Mouse (Mus musculus): ENCODE results near the gene Gm9044. TPM values are rescaled to one million over a fixed set of nuclear protein-coding genes. Genes with fewer than 3 reads are reported as not detected.
A peak's percentile ranks its signal among the peaks of the same experiment; 100 is the strongest.
"Not testable (repeated sequence)": the region's sequence is repeated elsewhere in the genome, so short reads cannot be mapped to it uniquely, and the experiment has no call there.

Gm9044 gene
- polyA plus RNA-seq, 1 experiment from 2014 or later: not detected

GRCm38 (mm10) chr10:118294938-118295337 is 37.3 kb downstream of the Gm9044 start, which contains the start of gene Iltifb:
TSS of gene Iltifb (minus strand) at chr10:118295038.
- Histone ChIP-seq H3K4me3 (ENCODE audit: low read length) (no peak within 1 kb of the TSS), H3K9me3 (ENCODE audit: control insufficient read depth, low read length) (no peaks in the 10 kb centered on the region), H3K36me3 (ENCODE audit: control insufficient read depth, insufficient read depth, low read length) (no peaks in the 10 kb centered on the region), H3K4me2 (ENCODE audit: low read depth, low read length) (no peak within 1 kb of the TSS), H3K4me1 (replicated peaks; ENCODE audit: control insufficient read depth, insufficient read depth, low read length) (no peaks in the 10 kb centered on the region), H3K9ac (ENCODE audit: low read length) (no peak within 1 kb of the TSS), H3K27ac (ENCODE audit: low read length) (no peak within 1 kb of the TSS), H3K27me3 (ENCODE audit: control insufficient read depth, insufficient read depth, low read depth, low read length) (no peaks in the 10 kb centered on the region)
- WGBS: 75% methylated on average over 6 of the region's 6 CpGs
- ATAC-seq (ENCODE audit: low read depth): no peak

- not testable (repeated sequence) for H3K4me1 ChIP-seq (replicated peaks; ENCODE audit: control insufficient read depth, insufficient read depth, low read length); H3K4me2 ChIP-seq (ENCODE audit: low read depth, low read length); H3K27ac ChIP-seq (ENCODE audit: low read length); H3K9me3 ChIP-seq (ENCODE audit: control insufficient read depth, low read length); H3K36me3 ChIP-seq (ENCODE audit: control insufficient read depth, insufficient read depth, low read length); H3K27me3 ChIP-seq (ENCODE audit: control insufficient read depth, insufficient read depth, low read depth, low read length); H3K4me3 ChIP-seq (ENCODE audit: low read length); H3K9ac ChIP-seq (ENCODE audit: low read length)
- WGBS: 69% methylated on average over 2 of the region's 5 CpGs
- 0 out of 2 replicates have a peak, but pooled peaks have one; percentile 15 for ATAC-seq (ENCODE audit: low read depth)
Observed at GRCm38 (mm10) chr10:118283016-118283415, 49.2 kb downstream of the Gm9044 start.

GRCm38 (mm10) chr10:118282565-118282964 is 49.6 kb downstream of the Gm9044 start:
- peak; percentile 28; the same call in 1 of the 2 replicates for ATAC-seq (ENCODE audit: low read depth)
- H3K4me2 ChIP-seq (ENCODE audit: low read depth, low read length); H3K27me3 ChIP-seq (ENCODE audit: control insufficient read depth, insufficient read depth, low read depth, low read length); H3K4me3 ChIP-seq (ENCODE audit: low read length); H3K4me1 ChIP-seq (replicated peaks; ENCODE audit: control insufficient read depth, insufficient read depth, low read length); H3K36me3 ChIP-seq (ENCODE audit: control insufficient read depth, insufficient read depth, low read length); H3K27ac ChIP-seq (ENCODE audit: low read length); H3K9ac ChIP-seq (ENCODE audit: low read length); H3K9me3 ChIP-seq (ENCODE audit: control insufficient read depth, low read length): not testable (repeated sequence)
- 56% methylated on average over 6 of the region's 7 CpGs for WGBS

Other genes with a start within 250 kb of the Gm9044 start
- gene Mdm1, start 190.6 kb downstream of the Gm9044 start, polyA plus RNA-seq (2015; fragmentation: Nextera tagmentation; extraction: Ambion mirVana): 42.8 and 44.5 TPM in 2 replicates
- not detected in 2 replicates for gene Il22, start 127.5 kb downstream of the Gm9044 start, polyA plus RNA-seq (2015; fragmentation: Nextera tagmentation; extraction: Ambion mirVana)
- gene Gm32717, start 91.6 kb downstream of the Gm9044 start, polyA plus RNA-seq (2015; fragmentation: Nextera tagmentation; extraction: Ambion mirVana): not detected in 2 replicates
- gene Gm32802, start 73.7 kb downstream of the Gm9044 start, polyA plus RNA-seq (2015; fragmentation: Nextera tagmentation; extraction: Ambion mirVana): not detected in 2 replicates
- not detected in 2 replicates for gene Iltifb, start 37.4 kb downstream of the Gm9044 start, polyA plus RNA-seq (2015; fragmentation: Nextera tagmentation; extraction: Ambion mirVana)
- not detected in 2 replicates for gene Gm9040, start 5.4 kb downstream of the Gm9044 start, polyA plus RNA-seq (2015; fragmentation: Nextera tagmentation; extraction: Ambion mirVana)
- gene Gm9045, start 5.4 kb upstream of the Gm9044 start, polyA plus RNA-seq (2015; fragmentation: Nextera tagmentation; extraction: Ambion mirVana): 0.06 TPM in 1 of 2 replicates, not detected in the other
- not detected in 2 replicates for gene Gm9046, start 10.8 kb upstream of the Gm9044 start, polyA plus RNA-seq (2015; fragmentation: Nextera tagmentation; extraction: Ambion mirVana)
- not detected in 2 replicates for gene Gm9048, start 16.3 kb upstream of the Gm9044 start, polyA plus RNA-seq (2015; fragmentation: Nextera tagmentation; extraction: Ambion mirVana)
- 0.06 TPM in 1 of 2 replicates, not detected in the other for gene Gm9049, start 21.7 kb upstream of the Gm9044 start, polyA plus RNA-seq (2015; fragmentation: Nextera tagmentation; extraction: Ambion mirVana)
- gene Ifng, start 108.6 kb upstream of the Gm9044 start, polyA plus RNA-seq (2015; fragmentation: Nextera tagmentation; extraction: Ambion mirVana): not detected in 2 replicates

All from lung, embryonic 16.5 days (tissue).